Mouse (Mus musculus) left cerebral cortex, adult 2 months (tissue): Measurements from ENCODE around the gene Gdf2. TPM values are rescaled to one million over a fixed set of nuclear protein-coding genes. Genes with fewer than 3 reads are reported as not detected.

ENCODE experiments used
- DNase-seq, 2 experiments: peaks; one replicate each; pipeline ENCODE4 v3.0.0; 2021 to 2022; ENCODE audit warnings: low spot score in 2 of 2, mixed read lengths in 1 of 2; ENCODE audit errors: extremely low spot score in 1 of 2
- H3K27ac ChIP-seq: fragments of 200-600 bp; 2 replicates; pipeline ENCODE4 v1.8.1; 2022
- H3K4me3 ChIP-seq: fragments of 200-600 bp; 2 replicates; pipeline ENCODE4 v1.8.1; 2022
- CTCF ChIP-seq: fragments of 200-600 bp; IDR thresholded peaks from 2 replicates; pipeline ENCODE4 v1.8.1; 2022; ENCODE audit warnings: antibody characterized with exemption, mild to moderate bottlenecking, moderate library complexity
- intact Hi-C: fragments of 180-260 bp; cut with DNase I; formaldehyde crosslinking; loops from one replicate; pipeline ENCODE4 v1.15.1; 2025
- total RNA-seq, 2 experiments: library from RNA; stranded (reverse); gene quantifications; 2 replicates each; pipeline ENCODE4 v1.2.3; 2021

Gdf2 gene
- total RNA-seq, 2 experiments from 2014 or later: not detected

DNA sequence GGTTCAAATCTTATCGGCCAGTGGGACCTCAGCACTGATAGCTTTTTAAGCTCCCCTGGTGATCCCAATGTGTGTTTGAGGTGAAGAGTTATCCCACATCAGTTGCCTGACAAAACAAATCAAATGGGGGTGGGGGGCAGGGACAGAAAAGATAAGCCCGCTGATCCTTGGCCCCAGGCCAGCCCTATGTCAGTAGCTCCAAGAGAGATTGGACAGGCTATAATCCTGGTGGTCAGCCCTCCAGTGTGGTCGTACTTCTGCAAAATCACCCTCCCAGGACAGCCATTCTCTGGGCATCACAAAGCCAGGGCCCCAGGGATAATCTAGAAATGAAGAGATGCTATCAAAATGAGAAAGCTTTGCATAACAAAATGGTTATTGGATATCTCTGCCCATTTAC, 18.0 kb downstream of the Gdf2 start:
- intact Hi-C loops: no loop called here
- no peak for TF ChIP-seq CTCF
- no peak for DNase-seq
- Histone ChIP-seq H3K27ac (no peak overlapping the region), H3K4me3 (no peak overlapping the region)

- Histone ChIP-seq H3K4me3 (no peak overlapping the region), H3K27ac (no peak overlapping the region)
- TF ChIP-seq CTCF: peak; percentile 87
- intact Hi-C loops: no loop called here
- DNase-seq: peak; percentile 30 to 58
Measured at GRCm38 (mm10) chr14:33959341-33959740, 18.5 kb downstream of the Gdf2 start.

GRCm38 (mm10) chr14:33965675-33966074, 24.8 kb downstream of the Gdf2 start:
- H3K27ac ChIP-seq: no peak overlapping the region
- intact Hi-C loops: no loop called here
- peak; percentile 20; the same call in 1 of the 2 replicates for TF ChIP-seq CTCF
- H3K4me3 ChIP-seq: no peak overlapping the region
- no peak for DNase-seq

DNA sequence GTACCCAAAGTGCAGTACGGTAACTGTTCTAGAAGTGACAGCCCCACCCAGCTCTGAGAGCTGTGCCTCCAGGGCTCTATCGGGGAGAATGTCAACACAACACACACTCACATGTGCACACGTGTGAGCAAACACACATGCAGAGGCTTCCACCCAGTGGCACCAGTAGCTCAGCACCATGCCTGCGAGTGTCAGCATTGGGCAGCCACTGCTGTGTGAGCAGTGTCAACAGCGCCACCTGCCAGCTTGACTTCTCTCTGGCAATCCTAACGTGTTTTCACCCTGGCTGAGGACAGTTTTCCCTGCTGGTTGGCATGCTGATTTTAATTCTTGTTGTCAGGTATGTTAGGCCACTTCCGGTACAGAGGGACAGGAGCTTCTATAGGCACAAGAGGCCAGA, 31.8 kb downstream of the Gdf2 start:
- H3K27ac ChIP-seq: no peak overlapping the region
- TF ChIP-seq CTCF: no peak; the same call in 1 of the 2 replicates
- DNase-seq: no peak
- intact Hi-C loops: no loop called here
- no peak overlapping the region for H3K4me3 ChIP-seq

GRCm38 (mm10) chr14:33974752-33975151, 33.9 kb downstream of the Gdf2 start:
- no peak for TF ChIP-seq CTCF
- no peak for DNase-seq
- H3K4me3 ChIP-seq: no peak overlapping the region
- intact Hi-C loops: no loop called here
- no peak overlapping the region for H3K27ac ChIP-seq

GRCm38 (mm10) chr14:33977748-33978147, 36.9 kb downstream of the Gdf2 start:
- intact Hi-C loops: no loop called here
- no peak for TF ChIP-seq CTCF
- no peak for DNase-seq
- peak overlapping the region; percentile 7 for H3K4me3 ChIP-seq
- no peak overlapping the region; the same call in 1 of the 2 replicates for H3K27ac ChIP-seq

GRCm38 (mm10) chr14:33978604-33979059, 37.8 kb downstream of the Gdf2 start, which contains the start of gene Zfp488:
Zfp488 (minus strand) TSS chr14:33978764.
- TF ChIP-seq CTCF: no peak
- Histone ChIP-seq H3K27ac (no peak within 1 kb of the TSS; the same call in 1 of the 2 replicates), H3K4me3 (peak within 1 kb of the TSS; percentile 23)
- intact Hi-C loops: no loop called here
- DNase-seq: no peak

GRCm38 (mm10) chr14:33989201-33989600, 48.4 kb downstream of the Gdf2 start:
- intact Hi-C loops: no loop called here
- DNase-seq: no peak
- H3K27ac ChIP-seq: no peak overlapping the region
- H3K4me3 ChIP-seq: no peak overlapping the region
- no peak for TF ChIP-seq CTCF

DNA sequence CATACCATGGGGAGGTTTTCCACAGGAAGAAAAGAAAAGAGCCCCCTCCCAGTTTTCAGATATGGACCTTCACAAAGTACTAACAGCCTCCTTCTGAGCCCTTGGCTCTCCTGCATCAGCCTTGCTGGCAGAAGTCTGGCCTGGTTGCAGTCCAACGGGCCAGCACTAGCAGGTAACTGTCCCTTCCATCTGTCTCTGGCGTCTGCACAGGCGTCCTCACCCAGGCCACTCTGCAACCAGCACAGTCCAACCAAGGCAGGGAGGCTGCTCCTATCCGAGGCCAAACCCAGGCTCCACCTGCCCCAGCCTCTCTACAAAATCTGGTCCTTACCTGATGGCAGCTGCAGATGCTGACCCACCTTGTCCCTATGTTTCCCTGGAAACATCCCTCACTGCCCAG, 51.1 kb downstream of the Gdf2 start:
- TF ChIP-seq CTCF: no peak
- intact Hi-C loops: no loop called here
- DNase-seq: no peak
- Histone ChIP-seq H3K4me3 (no peak overlapping the region), H3K27ac (no peak overlapping the region)

GRCm38 (mm10) chr14:33993051-33993450, 52.2 kb downstream of the Gdf2 start:
- DNase-seq: no peak
- TF ChIP-seq CTCF: no peak
- intact Hi-C loops: no loop called here
- H3K4me3 ChIP-seq: no peak overlapping the region
- H3K27ac ChIP-seq: no peak overlapping the region

DNA sequence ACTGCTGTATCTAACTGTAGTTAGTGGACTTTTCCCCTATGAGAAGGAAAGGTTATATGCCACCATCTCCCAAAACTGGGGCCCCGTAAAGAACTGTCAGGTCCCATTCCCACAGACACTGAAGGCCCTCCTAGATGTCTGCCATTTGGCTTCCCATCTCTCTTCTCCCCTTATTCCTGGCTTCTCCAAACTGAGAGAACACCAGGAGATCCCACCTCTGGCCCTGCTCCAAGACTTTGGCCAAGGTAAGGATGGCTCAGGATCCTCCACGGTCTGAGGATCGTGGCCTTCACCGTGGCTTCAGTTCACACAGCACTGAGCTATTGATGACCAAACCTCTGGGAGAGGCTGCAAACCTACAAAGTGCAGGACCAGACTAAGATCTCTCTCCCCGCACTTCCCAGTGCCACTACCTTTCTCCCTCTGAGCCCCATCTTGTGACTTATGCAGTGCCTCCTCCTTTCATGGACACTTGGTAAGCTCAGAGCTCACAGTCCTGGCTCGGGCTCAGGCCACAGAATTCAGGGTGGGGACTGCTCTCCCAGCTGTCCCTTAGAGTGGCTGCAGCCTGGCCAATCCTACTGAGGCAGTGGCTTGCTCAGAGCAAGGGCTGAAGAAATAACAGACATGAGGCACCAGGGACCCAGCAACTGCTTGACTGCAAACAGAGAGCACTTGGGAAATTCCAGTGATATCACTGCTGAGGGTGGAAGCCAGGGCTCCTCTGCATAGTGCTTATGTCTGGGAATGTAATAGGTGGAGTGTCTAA, 52.9 kb downstream of the Gdf2 start:
- Histone ChIP-seq H3K27ac (no peak overlapping the region), H3K4me3 (no peak overlapping the region)
- no peak for TF ChIP-seq CTCF
- DNase-seq: no peak
- intact Hi-C loops: no loop called here

Other genes starting within 250 kb of the Gdf2 start
- 1 to 10 TPM; 3.2 to 3.6 TPM for gene Gdf10, start 17.5 kb upstream of the Gdf2 start, total RNA-seq
- not detected for gene Rbp3, start 13.0 kb downstream of the Gdf2 start, total RNA-seq
- gene Zfp488, start 37.7 kb downstream of the Gdf2 start, total RNA-seq: 1 to 10 TPM; 2.9 to 3.8 TPM
- not detected for gene Gm30083, start 74.1 kb downstream of the Gdf2 start, total RNA-seq
- gene Gm5460, start 75.7 kb downstream of the Gdf2 start, total RNA-seq: not detected
- gene Antxrl, start 111.7 kb downstream of the Gdf2 start, total RNA-seq: not detected
- gene Anxa8, start 144.9 kb downstream of the Gdf2 start, total RNA-seq: under 1 TPM; 0.49 to 0.86 TPM
- not detected for gene A630023A22Rik, start 161.7 kb downstream of the Gdf2 start, total RNA-seq
- not detected for gene Npy4r, start 211.4 kb downstream of the Gdf2 start, total RNA-seq